Mouse (Mus musculus): ENCODE results near the gene Neto2. TPM values are rescaled to one million over a fixed set of nuclear protein-coding genes. Genes with fewer than 3 reads are reported as not detected.

The Neto2 gene
- polyA plus RNA-seq (2011; ENCODE audit: insufficient read depth, insufficient read length, low replicate concordance, missing spikeins) = 0.52 and 1.6 TPM in 2 replicates

DNA sequence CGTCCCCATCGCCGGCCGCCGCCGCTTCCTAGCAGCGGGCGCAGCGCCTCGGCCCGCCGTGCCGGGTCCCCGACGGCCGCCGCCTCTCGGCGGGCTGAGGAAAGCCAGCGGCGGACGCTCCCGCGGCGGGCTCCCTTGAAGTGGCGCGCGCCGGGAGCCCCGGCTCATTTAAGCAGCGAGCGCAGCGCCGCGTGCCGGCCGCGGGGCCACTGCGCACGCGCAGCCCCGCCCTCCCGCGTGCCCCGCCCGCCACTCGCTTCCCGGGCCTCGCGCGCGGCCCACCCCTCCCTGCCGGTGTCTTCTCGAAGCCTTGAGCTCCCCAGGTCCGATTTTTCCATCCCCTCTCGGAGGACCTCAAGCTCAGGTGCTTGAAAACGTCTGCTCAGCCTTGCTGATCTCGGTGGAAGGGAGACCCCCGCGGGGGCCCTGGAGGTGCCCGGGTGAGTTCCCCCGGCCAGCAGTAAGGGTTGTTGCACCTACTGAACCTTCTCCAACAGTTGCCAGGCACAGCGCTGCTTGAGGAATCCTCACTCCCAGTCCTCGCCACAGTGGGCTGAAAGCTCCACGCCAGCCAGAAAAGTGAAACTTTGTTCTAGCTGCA is at the start of gene Neto2:
TSS of gene Neto2 (minus strand) at position 174 of the 601 bp plus-strand sequence.
- 2% methylated on average over 65 of the region's 65 CpGs for WGBS
- peak within 1 kb of the TSS; percentile 51; the same call in 1 of the 2 replicates for H3K27ac ChIP-seq (ENCODE audit: control insufficient read depth, insufficient read depth, low read depth, low read length, poor library complexity)

DNA sequence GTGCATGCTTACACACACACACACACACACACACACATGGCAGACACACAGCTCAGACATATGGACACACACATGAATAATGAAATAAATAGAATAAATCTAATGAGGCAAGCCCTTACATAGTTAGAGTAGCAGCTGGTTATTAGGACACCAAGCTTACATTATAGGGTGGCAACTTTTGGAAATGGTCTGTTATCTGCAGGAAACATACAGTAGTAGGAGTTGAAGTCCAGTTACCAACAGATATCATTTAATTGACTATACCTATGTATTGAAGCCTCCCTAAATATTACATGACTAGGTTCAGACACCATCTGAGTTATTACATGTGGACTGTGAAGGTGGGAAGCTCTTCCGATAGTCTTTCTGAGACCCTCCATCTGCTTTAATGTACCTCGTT is 44.3 kb upstream of the Neto2 start:
- Histone ChIP-seq H3K4me1 (ENCODE audit: control insufficient read depth, insufficient read depth, low read length) (no peaks in the 10 kb centered on the region), H3K27ac (ENCODE audit: control insufficient read depth, insufficient read depth, low read depth, low read length, poor library complexity) (no peak overlapping the region), H3K4me3 (replicated peaks; ENCODE audit: control insufficient read depth, low read depth, low read length) (no peak overlapping the region)
- TF ChIP-seq POLR2A (IDR thresholded peaks at IDR 0.05; ENCODE audit: borderline replicate concordance, control insufficient read depth, low read depth, low read length) = no peak
- TF ChIP-seq CTCF (IDR thresholded peaks at IDR 0.05; ENCODE audit: control insufficient read depth, insufficient read depth, low read length) = no peak
- whole genome bisulfite sequencing = 86% methylated on average over 2 of the region's 2 CpGs

More for the DNA sequence above, at the start of gene Neto2:
- H3K4me3 ChIP-seq (replicated peaks; ENCODE audit: control insufficient read depth, low read depth, low read length) = peak within 1 kb of the TSS; percentile 83
- TF ChIP-seq POLR2A (IDR thresholded peaks at IDR 0.05; ENCODE audit: borderline replicate concordance, control insufficient read depth, low read depth, low read length) (peak; percentile 21; the same call in 1 of the 2 replicates), CTCF (IDR thresholded peaks at IDR 0.05; ENCODE audit: control insufficient read depth, insufficient read depth, low read length) (no peak)
- no peaks in the 10 kb centered on the region; the same call in 1 of the 2 replicates for H3K4me1 ChIP-seq (ENCODE audit: control insufficient read depth, insufficient read depth, low read length)

DNA sequence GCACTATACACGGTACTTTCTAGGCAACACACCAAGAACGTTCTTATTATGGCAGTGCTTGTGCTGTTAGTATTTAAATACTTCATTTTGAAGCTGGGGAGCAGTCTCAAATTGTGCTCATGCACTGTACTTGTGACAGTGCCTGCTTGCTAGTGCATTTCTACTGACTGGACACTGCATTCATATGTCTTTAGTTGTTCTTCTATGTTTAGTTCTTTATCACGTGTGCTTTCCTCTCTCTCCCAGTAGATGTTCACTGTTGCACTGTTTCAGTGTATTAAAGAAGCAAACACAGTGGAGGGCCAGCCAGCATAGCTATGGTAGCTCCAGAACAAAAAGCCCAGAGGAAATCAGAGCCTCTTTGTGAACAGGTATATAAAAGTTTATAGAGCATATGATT is 29.8 kb upstream of the Neto2 start:
- 82% methylated on average over 3 of the region's 3 CpGs for WGBS
- TF ChIP-seq POLR2A (IDR thresholded peaks at IDR 0.05; ENCODE audit: borderline replicate concordance, control insufficient read depth, low read depth, low read length) (no peak), CTCF (IDR thresholded peaks at IDR 0.05; ENCODE audit: control insufficient read depth, insufficient read depth, low read length) (no peak)

DNA sequence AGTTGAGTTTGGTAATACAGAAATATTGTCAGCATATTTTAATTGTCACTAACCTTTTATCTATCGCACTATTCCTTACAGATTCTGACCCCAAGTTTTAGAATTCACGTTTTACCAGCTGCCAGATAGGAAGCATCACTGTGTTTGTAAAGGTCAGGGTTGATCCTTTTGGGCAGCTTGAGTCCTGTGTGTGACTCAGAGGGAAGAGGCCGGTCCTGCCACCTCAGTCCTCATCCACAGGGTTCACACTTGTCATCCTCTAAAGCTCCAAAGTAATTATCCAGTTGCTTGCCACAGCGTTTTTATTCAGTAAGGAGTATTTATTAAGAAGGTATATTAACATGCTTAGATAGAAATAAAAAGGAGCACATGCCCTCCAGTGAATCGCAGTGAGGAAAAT is 16.5 kb upstream of the Neto2 start:
- Histone ChIP-seq H3K27ac (ENCODE audit: control insufficient read depth, insufficient read depth, low read depth, low read length, poor library complexity) (no peak overlapping the region), H3K4me3 (replicated peaks; ENCODE audit: control insufficient read depth, low read depth, low read length) (no peak overlapping the region), H3K4me1 (ENCODE audit: control insufficient read depth, insufficient read depth, low read length) (no peaks in the 10 kb centered on the region)
- 82% methylated on average over 5 of the region's 5 CpGs for WGBS
- TF ChIP-seq CTCF (IDR thresholded peaks at IDR 0.05; ENCODE audit: control insufficient read depth, insufficient read depth, low read length) (no peak), POLR2A (IDR thresholded peaks at IDR 0.05; ENCODE audit: borderline replicate concordance, control insufficient read depth, low read depth, low read length) (no peak)

More for the DNA sequence above, 29.8 kb upstream of the Neto2 start:
- no peak overlapping the region for H3K27ac ChIP-seq (ENCODE audit: control insufficient read depth, insufficient read depth, low read depth, low read length, poor library complexity)
- no peaks in the 10 kb centered on the region for H3K4me1 ChIP-seq (ENCODE audit: control insufficient read depth, insufficient read depth, low read length)
- H3K4me3 ChIP-seq (replicated peaks; ENCODE audit: control insufficient read depth, low read depth, low read length) = no peak overlapping the region

DNA sequence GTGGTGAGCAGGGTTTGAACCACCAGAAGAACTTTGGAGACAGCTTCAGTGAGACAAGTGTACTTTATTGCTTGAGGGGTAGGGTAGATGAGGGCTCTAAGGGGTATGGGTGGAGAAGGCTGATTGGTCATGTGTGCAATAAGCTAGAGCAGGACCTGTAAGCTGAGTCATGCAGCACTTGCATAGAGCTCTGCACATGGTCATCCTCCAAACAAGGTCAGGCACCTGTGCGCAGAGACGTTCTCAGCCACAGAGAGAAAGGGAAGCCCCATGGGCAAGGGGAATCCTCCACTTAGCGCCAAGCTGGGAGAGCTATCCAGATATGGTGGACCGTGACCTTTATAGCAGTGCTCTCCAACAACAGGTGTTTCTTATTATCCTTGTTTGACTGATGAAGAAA is 16.0 kb upstream of the Neto2 start:
- no peak for TF ChIP-seq POLR2A (IDR thresholded peaks at IDR 0.05; ENCODE audit: borderline replicate concordance, control insufficient read depth, low read depth, low read length)
- TF ChIP-seq CTCF (IDR thresholded peaks at IDR 0.05; ENCODE audit: control insufficient read depth, insufficient read depth, low read length) = no peak
- WGBS = 88% methylated on average over 4 of the region's 4 CpGs
- Histone ChIP-seq H3K4me1 (ENCODE audit: control insufficient read depth, insufficient read depth, low read length) (no peaks in the 10 kb centered on the region), H3K27ac (ENCODE audit: control insufficient read depth, insufficient read depth, low read depth, low read length, poor library complexity) (no peak overlapping the region), H3K4me3 (replicated peaks; ENCODE audit: control insufficient read depth, low read depth, low read length) (no peak overlapping the region)

DNA sequence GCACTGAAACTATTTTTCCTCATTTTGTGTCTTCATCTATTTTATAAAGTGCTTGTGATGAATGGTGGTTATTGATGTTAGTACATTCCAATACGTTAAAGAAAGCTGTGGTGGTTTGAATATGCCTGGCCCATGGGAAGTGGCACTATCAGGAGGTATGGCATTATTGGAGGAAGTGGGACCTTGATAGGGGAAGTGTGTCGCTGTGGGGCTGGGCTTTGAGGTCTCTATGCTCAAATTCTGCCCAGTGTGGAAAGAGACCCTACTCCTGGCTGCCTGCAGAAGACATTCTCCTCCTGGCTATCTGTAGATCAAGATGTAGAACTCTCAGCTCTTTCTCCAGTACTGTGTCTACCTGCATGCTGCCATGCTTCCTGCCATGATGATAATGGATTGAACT is 6.3 kb upstream of the Neto2 start:
- 53% methylated on average over 2 of the region's 2 CpGs for whole genome bisulfite sequencing
- no peak overlapping the region for H3K27ac ChIP-seq (ENCODE audit: control insufficient read depth, insufficient read depth, low read depth, low read length, poor library complexity)
- no peak overlapping the region for H3K4me3 ChIP-seq (replicated peaks; ENCODE audit: control insufficient read depth, low read depth, low read length)
- TF ChIP-seq POLR2A (IDR thresholded peaks at IDR 0.05; ENCODE audit: borderline replicate concordance, control insufficient read depth, low read depth, low read length) (no peak), CTCF (IDR thresholded peaks at IDR 0.05; ENCODE audit: control insufficient read depth, insufficient read depth, low read length) (no peak)
- no peaks in the 10 kb centered on the region for H3K4me1 ChIP-seq (ENCODE audit: control insufficient read depth, insufficient read depth, low read length)

DNA sequence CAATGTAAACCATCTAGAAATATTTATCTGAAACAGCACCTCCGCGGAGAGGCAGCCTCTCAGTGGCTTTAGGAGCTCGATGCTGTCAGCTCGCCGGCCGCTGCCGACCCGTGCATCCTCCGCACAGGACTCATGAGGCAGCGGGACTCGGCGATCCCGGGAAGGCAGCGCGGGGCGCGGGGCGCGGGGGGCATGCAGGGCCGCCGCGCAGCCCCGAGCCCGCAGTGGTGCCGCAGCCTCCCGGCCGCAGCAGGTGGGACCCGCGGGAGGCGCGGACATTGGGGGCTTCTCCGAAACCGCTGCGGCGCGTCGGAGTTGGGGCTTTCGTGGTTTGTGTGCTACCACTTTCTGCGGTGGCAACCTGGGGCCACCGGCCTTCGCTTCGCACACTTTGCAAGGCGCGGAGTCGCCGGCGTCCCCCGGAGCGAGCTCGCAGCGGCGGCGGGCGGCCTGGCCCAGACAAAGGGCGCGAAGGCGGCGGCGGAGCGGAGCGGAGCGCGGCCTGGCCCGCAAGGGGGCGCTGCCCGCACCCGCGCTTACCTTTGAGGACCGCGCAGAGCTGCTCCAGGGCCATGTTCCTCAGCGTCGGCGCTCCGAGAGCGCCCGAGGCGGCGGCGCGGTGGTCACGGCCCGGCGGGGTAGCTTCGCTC is 498 bp downstream of the Neto2 start:
- Histone ChIP-seq H3K4me1 (ENCODE audit: control insufficient read depth, insufficient read depth, low read length) (no peaks in the 10 kb centered on the region; the same call in 1 of the 2 replicates), H3K4me3 (replicated peaks; ENCODE audit: control insufficient read depth, low read depth, low read length) (peak overlapping the region; percentile 64), H3K27ac (ENCODE audit: control insufficient read depth, insufficient read depth, low read depth, low read length, poor library complexity) (peak overlapping the region; percentile 51; the same call in 1 of the 2 replicates)
- TF ChIP-seq POLR2A (IDR thresholded peaks at IDR 0.05; ENCODE audit: borderline replicate concordance, control insufficient read depth, low read depth, low read length) (no peak), CTCF (IDR thresholded peaks at IDR 0.05; ENCODE audit: control insufficient read depth, insufficient read depth, low read length) (peak; percentile 29; the same call in 1 of the 2 replicates)
- WGBS = under 1% methylated on average over 84 of the region's 84 CpGs

DNA sequence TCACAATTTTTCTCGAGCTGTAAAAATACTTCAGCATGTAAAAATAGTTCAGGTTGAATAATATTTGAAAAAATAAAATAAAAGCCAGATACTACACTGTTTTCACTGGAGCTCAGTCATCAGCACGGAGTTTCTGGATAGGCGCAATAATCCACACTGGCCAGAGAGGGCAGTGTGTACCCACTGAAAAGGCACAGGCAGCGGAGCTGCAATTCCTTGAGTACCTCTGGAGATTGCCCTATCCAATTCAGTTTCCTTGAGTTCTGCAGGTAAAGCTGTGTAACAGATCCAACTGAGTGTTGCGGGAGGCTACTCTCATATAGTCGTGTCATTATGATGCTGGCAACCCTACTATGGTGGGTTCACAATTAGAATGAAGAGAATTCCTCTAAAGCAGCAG is 1.7 kb downstream of the Neto2 start:
- Histone ChIP-seq H3K4me3 (replicated peaks; ENCODE audit: control insufficient read depth, low read depth, low read length) (no peak overlapping the region), H3K27ac (ENCODE audit: control insufficient read depth, insufficient read depth, low read depth, low read length, poor library complexity) (no peak overlapping the region), H3K4me1 (ENCODE audit: control insufficient read depth, insufficient read depth, low read length) (no peaks in the 10 kb centered on the region; the same call in 1 of the 2 replicates)
- TF ChIP-seq CTCF (IDR thresholded peaks at IDR 0.05; ENCODE audit: control insufficient read depth, insufficient read depth, low read length) (peak; percentile 86), POLR2A (IDR thresholded peaks at IDR 0.05; ENCODE audit: borderline replicate concordance, control insufficient read depth, low read depth, low read length) (no peak)
- WGBS = under 1% methylated on average over 6 of the region's 6 CpGs

Data from bone marrow, adult 2 months (tissue).